Mouse (Mus musculus) adrenal gland, adult (tissue): ENCODE data around the gene Npy5r.

Source experiments
- DNase-seq, 2 experiments: peaks; one replicate each; pipeline ENCODE4 v3.0.0; 2022 to 2023; ENCODE audit warnings: low spot score in 1 of 2; ENCODE audit not compliant: inconsistent age in 2 of 2

Gene Npy5r

DNA sequence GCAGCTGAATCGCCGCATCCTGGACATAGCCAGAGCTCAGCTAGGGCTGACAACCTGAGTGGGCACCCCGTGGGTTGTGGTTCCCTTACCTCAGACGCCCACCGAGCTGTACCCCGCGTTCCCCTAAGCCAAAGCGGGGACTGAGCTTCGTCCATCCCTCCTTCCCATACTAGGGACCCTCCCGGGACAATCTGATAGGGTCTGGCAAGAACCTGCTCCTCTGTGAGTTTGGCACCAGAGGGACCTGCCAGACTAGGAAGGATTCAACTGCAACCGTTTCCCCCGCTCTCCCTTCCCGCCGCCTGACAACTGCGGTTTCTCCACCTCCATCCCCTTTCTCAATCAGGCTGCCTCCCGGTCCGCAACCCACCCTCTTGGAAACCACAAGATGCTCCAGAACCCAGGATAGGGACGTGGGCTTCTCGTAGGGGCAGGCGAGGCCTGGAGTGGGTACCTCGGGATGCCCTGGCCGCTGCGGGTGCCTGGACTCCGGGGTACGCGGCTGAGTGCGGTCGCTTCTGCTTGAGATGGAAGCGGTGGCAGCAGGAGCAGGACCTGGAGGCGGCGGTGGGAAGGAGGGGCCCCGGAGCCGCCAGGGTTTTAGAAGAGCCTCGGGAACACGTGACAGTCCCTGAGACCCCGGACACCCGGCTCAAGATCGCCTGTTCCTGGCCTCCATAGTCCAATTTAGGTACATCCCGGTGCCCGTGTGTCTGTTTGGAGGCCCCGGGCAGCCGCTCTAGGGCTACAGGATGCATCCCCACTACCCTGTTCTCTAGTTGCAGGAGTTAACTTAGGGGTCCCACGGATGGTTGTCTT, at the start of gene Npy5r:
Npy5r (minus strand) TSS at position 618 of the 819 bp plus-strand sequence.
- peak in 1 of 2 experiments; percentile 50 for DNase-seq

GRCm38 (mm10) chr8:66731957-66732356, 44.0 kb upstream of the Npy5r start:
- no peak for DNase-seq

DNA sequence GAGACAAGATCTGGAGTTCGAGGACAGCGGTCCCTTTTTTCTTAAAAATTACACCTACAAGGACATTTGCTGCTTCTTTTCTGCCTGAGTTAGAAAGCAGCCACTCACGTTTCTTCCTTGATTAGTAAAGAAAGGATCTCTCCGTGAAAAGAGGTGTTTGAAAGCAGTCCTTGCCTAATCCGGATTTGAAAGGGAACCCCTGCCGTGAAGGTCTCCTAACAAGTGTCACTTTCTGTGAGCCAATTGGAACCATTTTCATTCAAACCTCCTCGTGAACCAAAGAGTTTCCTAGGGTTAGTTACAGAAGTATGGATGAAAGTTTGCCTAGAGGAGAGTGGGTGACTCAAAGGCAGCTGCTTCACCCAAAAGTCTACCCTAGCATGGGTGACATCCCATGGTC, 41.5 kb upstream of the Npy5r start:
- no peak for DNase-seq

- DNase-seq: no peak
Measured at GRCm38 (mm10) chr8:66722835-66723234, 34.9 kb upstream of the Npy5r start.

GRCm38 (mm10) chr8:66714324-66714975, 26.5 kb upstream of the Npy5r start:
- DNase-seq: no peak

DNA sequence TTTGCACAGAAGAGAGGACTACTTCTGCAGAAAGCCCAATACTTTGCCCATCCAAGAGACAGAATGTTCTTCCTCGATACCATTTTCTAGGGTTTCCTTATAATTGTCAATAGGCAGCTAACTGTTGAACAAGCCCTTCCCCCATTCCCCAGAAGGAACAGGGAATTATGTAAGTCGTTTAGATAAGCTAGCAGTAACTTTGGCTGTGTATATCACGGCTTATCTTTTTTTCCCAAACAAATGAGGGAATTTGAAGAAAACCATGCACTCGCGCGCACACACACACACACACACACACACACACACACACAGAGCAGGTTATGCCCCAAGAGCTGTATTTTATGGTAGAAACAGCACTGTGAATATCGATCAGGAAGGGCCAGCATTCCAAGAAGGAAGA, 10.9 kb upstream of the Npy5r start:
- no peak for DNase-seq

DNA sequence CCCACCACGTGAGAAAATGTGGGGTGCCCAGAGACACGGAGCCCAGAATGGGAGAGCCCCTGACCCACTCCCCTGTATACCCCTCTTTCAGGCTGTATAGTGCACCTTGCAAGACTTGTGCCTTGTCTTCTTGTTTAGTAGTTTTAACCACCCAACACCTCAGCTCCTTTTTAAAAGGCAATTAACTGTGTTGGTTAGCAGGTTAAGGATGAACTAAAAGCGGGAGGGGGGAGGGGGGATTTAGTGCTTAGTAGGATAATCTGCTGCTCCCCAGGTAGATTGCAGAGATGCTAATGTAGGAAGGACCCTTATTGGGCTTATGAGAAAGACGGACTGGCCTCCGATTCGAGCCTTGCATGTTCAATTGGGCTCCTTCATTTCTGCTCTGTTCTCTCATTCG, 10.1 kb upstream of the Npy5r start:
- DNase-seq: no peak

- DNase-seq: peak; percentile 51 to 87
Measured at GRCm38 (mm10) chr8:66696970-66697843, 9.3 kb upstream of the Npy5r start, which contains the start of gene Npy1r. Gene Npy1r (plus strand): TSS chr8:66697192.

GRCm38 (mm10) chr8:66690402-66690801, 2.5 kb upstream of the Npy5r start:
- DNase-seq: no peak

DNA sequence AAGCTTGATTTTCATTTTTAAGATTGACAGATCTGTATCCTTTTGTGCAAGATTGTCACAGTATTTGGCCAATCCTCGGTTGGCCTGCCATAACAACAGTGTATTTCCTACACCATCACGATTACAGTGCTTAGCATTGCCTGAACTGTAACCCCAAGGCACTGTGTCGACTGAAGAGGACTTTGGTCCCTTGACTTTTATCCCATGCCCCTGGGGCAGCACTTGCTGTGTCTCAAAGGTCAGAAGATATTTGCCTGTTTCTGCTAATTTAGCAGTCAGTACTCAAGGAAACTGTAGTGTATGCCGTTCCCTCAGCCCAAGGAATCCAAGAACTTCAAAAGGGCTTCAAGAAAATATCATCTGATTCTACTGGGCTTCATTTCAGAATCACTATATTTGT, 871 bp upstream of the Npy5r start:
- no peak for DNase-seq

DNA sequence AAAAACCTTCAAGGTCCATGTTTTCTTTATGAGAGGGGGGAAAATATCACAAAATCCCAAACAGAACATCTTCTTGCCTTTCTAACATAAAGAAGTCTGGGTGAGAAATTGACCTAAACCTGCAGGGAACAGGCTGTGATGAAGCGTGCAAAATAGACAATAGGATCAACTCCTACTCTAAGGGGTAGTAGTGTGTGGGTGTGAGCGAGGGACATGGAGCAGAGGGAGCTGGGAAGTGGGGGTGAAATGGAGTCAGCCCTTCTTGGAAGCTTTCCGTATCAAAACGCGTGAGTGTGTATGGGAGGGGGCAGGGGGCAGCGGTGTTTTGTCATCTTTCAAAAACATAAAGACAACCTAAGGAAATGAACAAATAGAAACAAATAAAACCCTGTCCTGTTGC, 467 bp upstream of the Npy5r start:
- no peak for DNase-seq

- DNase-seq: peak in 1 of 2 experiments; percentile 52
Measured at GRCm38 (mm10) chr8:66681261-66681660, 6.7 kb downstream of the Npy5r start.

GRCm38 (mm10) chr8:66630721-66631120, 57.2 kb downstream of the Npy5r start:
- no peak for DNase-seq
